Mouse (Mus musculus): ENCODE measurements around the gene Olfr729.

Gene Olfr729

GRCm38 (mm10) chr14:50152810-50153209 lies at the start of gene Olfr729:
Gene Olfr729, minus strand, starts transcription at chr14:50152910.
- DNase-seq (ENCODE audit: low spot score): no peak

GRCm38 (mm10) chr14:50188098-50188497 lies 35.4 kb upstream of the Olfr729 start, which contains the start of gene Olfr730:
Gene Olfr730, minus strand, starts transcription at chr14:50188198.
- no peak for DNase-seq (ENCODE audit: low spot score)

GRCm38 (mm10) chr14:50142580-50142979 lies 10.1 kb downstream of the Olfr729 start, which contains the start of gene Olfr728:
Gene Olfr728, minus strand, starts transcription at chr14:50142680.
- DNase-seq (ENCODE audit: low spot score): no peak

GRCm38 (mm10) chr14:50122886-50123285 lies 29.8 kb downstream of the Olfr729 start, which contains the start of gene Olfr727:
Gene Olfr727, plus strand, starts transcription at chr14:50123186.
- DNase-seq (ENCODE audit: low spot score): no peak
